Mouse (Mus musculus): ENCODE results near the gene Slc26a11. TPM values are rescaled to one million over a fixed set of nuclear protein-coding genes. Genes with fewer than 3 reads are reported as not detected.
A peak's percentile ranks its signal among the peaks of the same experiment; 100 is the strongest.

The Slc26a11 gene
- polyA plus RNA-seq, 1 experiment from 2014 or later, result 10.2 TPM

DNA sequence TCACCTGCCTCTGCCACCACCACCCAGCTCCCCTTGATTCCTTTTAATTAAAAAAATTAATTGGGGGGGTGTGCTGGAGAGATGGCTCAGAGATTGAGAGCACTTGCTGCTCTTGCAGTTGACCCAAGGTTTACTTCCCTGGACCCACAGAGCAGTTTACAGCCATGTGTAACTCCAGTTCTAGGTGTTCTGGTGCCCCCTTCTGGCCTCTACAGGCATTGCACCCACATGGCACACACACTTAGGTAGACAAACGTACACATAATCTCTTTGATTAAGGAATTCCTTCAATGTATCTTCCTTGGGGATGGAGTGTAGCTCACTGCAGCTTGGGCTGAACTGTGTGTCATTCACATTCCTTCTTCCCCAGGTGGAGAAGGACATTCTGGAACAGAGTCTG, 30.3 kb upstream of the Slc26a11 start:
- WGBS, result 82% methylated on average over 1 of the region's 1 CpGs
- Histone ChIP-seq H3K4me3 (ENCODE audit: low read length) (no peak overlapping the region), H3K9me3 (replicated peaks; ENCODE audit: control insufficient read depth, low read length) (no peaks in the 10 kb centered on the region), H3K4me1 (ENCODE audit: control insufficient read depth, insufficient read depth, low read length) (no peaks in the 10 kb centered on the region), H3K9ac (ENCODE audit: low read length) (no peak overlapping the region), H3K4me2 (ENCODE audit: low read depth, low read length) (no peak overlapping the region), H3K36me3 (ENCODE audit: control insufficient read depth, insufficient read depth) (no peaks in the 10 kb centered on the region), H3K27me3 (ENCODE audit: control insufficient read depth, insufficient read depth, low read length) (0 out of 2 replicates have a peak, but pooled peaks cover 3% of the 10 kb centered on the region), H3K27ac (ENCODE audit: low read length) (no peak overlapping the region)
- no peak for ATAC-seq (replicated peaks; ENCODE audit: extremely low read depth, insufficient read depth, low FRiP score)

DNA sequence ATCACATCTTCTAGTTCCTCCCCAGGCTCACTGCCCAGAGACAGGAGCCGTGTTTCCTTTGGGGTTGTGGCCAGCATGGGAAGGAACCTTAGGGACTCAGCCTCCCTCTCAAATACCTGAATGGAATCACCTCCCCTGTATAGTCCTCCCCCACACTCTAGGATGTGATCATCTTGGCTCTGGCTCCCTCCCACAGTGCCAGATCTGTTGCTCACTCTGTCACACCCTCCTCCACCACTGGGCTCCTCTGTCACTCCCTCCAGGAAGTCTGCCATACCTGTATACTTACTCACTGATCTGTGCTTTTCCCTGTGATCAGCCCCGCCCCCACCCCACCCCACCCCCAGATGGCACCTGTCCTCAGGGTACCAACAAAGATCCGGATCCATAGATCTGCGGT, 24.8 kb upstream of the Slc26a11 start:
- Histone ChIP-seq H3K4me2 (ENCODE audit: low read depth, low read length) (no peak overlapping the region), H3K9ac (ENCODE audit: low read length) (no peak overlapping the region), H3K36me3 (ENCODE audit: control insufficient read depth, insufficient read depth) (no peaks in the 10 kb centered on the region), H3K9me3 (replicated peaks; ENCODE audit: control insufficient read depth, low read length) (no peaks in the 10 kb centered on the region), H3K27ac (ENCODE audit: low read length) (no peak overlapping the region), H3K4me3 (ENCODE audit: low read length) (no peak overlapping the region), H3K27me3 (ENCODE audit: control insufficient read depth, insufficient read depth, low read length) (no peaks in the 10 kb centered on the region), H3K4me1 (ENCODE audit: control insufficient read depth, insufficient read depth, low read length) (no peaks in the 10 kb centered on the region)
- 54% methylated on average over 4 of the region's 4 CpGs for WGBS
- no peak for ATAC-seq (replicated peaks; ENCODE audit: extremely low read depth, insufficient read depth, low FRiP score)

DNA sequence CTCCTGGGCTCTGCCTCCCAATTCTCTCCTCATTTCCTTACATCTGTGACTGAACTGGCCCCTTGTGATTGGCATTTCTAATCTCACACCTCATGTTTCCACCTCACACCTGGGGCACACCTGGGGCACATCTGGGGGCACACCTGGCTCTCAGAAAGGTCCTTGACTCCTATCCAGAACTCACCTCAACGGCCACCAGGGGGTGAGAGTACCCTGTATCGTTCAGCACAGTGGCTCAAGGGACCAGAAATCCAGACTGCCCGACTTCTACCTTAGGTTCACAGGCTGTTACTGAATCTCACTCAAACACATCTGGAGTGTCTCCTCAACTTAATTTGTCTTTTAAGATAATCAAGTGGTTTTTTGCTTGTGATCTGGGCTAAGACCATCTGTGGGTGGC, 23.4 kb upstream of the Slc26a11 start:
- WGBS, result 29% methylated on average over 3 of the region's 3 CpGs
- no peaks in the 10 kb centered on the region for H3K9me3 ChIP-seq (replicated peaks; ENCODE audit: control insufficient read depth, low read length)
- no peaks in the 10 kb centered on the region for H3K27me3 ChIP-seq (ENCODE audit: control insufficient read depth, insufficient read depth, low read length)
- no peak overlapping the region for H3K4me3 ChIP-seq (ENCODE audit: low read length)
- no peaks in the 10 kb centered on the region for H3K36me3 ChIP-seq (ENCODE audit: control insufficient read depth, insufficient read depth)
- no peak overlapping the region for H3K9ac ChIP-seq (ENCODE audit: low read length)
- no peak for ATAC-seq (replicated peaks; ENCODE audit: extremely low read depth, insufficient read depth, low FRiP score)
- no peak overlapping the region for H3K27ac ChIP-seq (ENCODE audit: low read length)
- H3K4me2 ChIP-seq (ENCODE audit: low read depth, low read length), result no peak overlapping the region
- no peaks in the 10 kb centered on the region for H3K4me1 ChIP-seq (ENCODE audit: control insufficient read depth, insufficient read depth, low read length)

DNA sequence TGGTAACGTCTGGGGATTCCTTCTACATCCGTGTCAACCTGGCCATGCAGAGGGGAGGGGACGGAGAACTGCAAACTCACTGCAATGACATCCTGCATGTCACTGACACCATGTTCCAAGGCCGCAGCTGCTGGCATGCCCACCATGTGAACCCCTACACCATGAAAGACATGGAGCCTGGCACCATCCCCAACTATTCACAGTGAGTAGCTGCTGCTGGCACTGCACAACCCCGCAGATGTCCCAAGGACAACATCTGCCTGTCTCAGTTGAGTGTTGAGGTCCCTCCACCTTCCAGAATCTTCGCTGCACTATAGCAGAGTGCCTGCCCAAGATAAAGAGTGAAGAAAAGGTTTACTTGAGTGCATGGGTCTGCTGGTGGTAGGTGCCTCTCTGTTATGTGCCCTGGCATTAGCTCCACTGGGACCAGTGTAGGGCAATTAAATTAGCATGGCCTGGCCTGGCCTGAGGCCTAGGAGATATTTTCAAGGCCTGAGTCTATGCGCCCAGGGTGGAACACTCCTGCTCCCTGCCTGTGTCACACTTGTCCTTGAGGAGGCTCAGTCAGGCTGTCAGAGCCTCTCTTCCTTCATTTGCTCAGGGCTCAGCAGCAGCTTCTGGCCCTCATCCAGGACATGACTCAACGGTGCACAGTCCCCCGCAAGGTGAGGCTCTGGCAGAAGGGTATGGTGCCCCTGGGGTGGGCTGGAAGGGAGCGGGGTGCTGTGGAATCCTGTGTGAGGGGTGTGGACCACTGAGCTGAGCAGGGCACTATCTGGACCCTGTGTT, 16.9 kb upstream of the Slc26a11 start:
- no peak overlapping the region for H3K9ac ChIP-seq (ENCODE audit: low read length)
- H3K36me3 ChIP-seq (ENCODE audit: control insufficient read depth, insufficient read depth), result no peaks in the 10 kb centered on the region
- peaks cover 2% of the 10 kb centered on the region; the same call in 1 of the 2 replicates for H3K4me1 ChIP-seq (ENCODE audit: control insufficient read depth, insufficient read depth, low read length)
- no peaks in the 10 kb centered on the region for H3K27me3 ChIP-seq (ENCODE audit: control insufficient read depth, insufficient read depth, low read length)
- 64% methylated on average over 10 of the region's 10 CpGs for WGBS
- H3K4me2 ChIP-seq (ENCODE audit: low read depth, low read length), result no peak overlapping the region
- no peaks in the 10 kb centered on the region for H3K9me3 ChIP-seq (replicated peaks; ENCODE audit: control insufficient read depth, low read length)
- H3K27ac ChIP-seq (ENCODE audit: low read length), result no peak overlapping the region
- H3K4me3 ChIP-seq (ENCODE audit: low read length), result no peak overlapping the region
- ATAC-seq (replicated peaks; ENCODE audit: extremely low read depth, insufficient read depth, low FRiP score), result peak; percentile 47; the same call in 1 of the 2 replicates

DNA sequence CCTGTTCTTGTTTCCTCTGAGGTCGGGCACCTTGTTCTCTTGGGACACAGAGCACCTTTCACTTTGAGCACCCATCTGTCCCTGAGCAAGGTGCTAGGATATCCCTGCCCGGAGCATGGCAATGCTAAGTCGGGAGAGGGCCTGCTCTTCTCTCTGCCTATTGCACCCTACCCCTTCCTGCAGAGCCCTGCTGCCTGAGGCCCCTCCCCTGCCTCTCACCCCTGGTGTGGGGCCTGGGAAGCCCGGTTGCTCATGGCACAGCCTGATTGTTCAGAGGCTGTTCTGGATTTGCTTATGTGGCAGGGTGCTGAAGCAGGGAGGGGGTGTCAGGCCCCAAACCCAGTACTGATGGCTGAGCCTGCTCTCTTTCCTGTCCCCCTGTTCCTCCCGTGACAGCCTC, 16.2 kb upstream of the Slc26a11 start:
- no peaks in the 10 kb centered on the region for H3K36me3 ChIP-seq (ENCODE audit: control insufficient read depth, insufficient read depth)
- H3K4me3 ChIP-seq (ENCODE audit: low read length), result no peak overlapping the region
- peaks cover 2% of the 10 kb centered on the region; the same call in 1 of the 2 replicates for H3K4me1 ChIP-seq (ENCODE audit: control insufficient read depth, insufficient read depth, low read length)
- H3K9me3 ChIP-seq (replicated peaks; ENCODE audit: control insufficient read depth, low read length), result no peaks in the 10 kb centered on the region
- H3K4me2 ChIP-seq (ENCODE audit: low read depth, low read length), result no peak overlapping the region
- H3K27ac ChIP-seq (ENCODE audit: low read length), result no peak overlapping the region
- WGBS, result 47% methylated on average over 5 of the region's 5 CpGs
- H3K27me3 ChIP-seq (ENCODE audit: control insufficient read depth, insufficient read depth, low read length), result no peaks in the 10 kb centered on the region
- no peak overlapping the region for H3K9ac ChIP-seq (ENCODE audit: low read length)
- ATAC-seq (replicated peaks; ENCODE audit: extremely low read depth, insufficient read depth, low FRiP score), result no peak

DNA sequence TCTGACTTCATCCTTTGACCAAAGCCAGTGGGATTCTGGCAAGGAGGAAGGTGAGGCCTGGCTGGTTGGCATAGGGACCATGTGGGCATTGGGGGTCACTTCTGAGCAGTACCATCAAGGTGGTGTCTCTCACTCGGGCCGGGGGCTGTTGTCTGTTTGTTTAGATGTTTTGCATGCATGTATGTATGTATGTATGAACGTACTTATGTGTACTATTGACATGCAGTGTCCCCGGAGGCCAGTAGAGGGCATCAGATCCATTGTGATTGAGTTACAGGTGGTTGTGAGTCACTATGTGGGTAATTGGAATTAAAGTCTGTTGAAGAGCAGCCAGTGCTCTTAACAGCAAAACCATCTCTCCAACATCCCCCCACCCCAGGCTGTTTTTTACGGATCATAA, 15.7 kb upstream of the Slc26a11 start:
- no peaks in the 10 kb centered on the region for H3K27me3 ChIP-seq (ENCODE audit: control insufficient read depth, insufficient read depth, low read length)
- H3K4me3 ChIP-seq (ENCODE audit: low read length), result no peak overlapping the region
- WGBS, result 5% methylated on average over 5 of the region's 5 CpGs
- H3K4me1 ChIP-seq (ENCODE audit: control insufficient read depth, insufficient read depth, low read length), result peaks cover 2% of the 10 kb centered on the region; the same call in 1 of the 2 replicates
- H3K9me3 ChIP-seq (replicated peaks; ENCODE audit: control insufficient read depth, low read length), result no peaks in the 10 kb centered on the region
- ATAC-seq (replicated peaks; ENCODE audit: extremely low read depth, insufficient read depth, low FRiP score), result no peak
- H3K36me3 ChIP-seq (ENCODE audit: control insufficient read depth, insufficient read depth), result no peaks in the 10 kb centered on the region
- no peak overlapping the region for H3K27ac ChIP-seq (ENCODE audit: low read length)
- H3K9ac ChIP-seq (ENCODE audit: low read length), result no peak overlapping the region
- H3K4me2 ChIP-seq (ENCODE audit: low read depth, low read length), result no peak overlapping the region

DNA sequence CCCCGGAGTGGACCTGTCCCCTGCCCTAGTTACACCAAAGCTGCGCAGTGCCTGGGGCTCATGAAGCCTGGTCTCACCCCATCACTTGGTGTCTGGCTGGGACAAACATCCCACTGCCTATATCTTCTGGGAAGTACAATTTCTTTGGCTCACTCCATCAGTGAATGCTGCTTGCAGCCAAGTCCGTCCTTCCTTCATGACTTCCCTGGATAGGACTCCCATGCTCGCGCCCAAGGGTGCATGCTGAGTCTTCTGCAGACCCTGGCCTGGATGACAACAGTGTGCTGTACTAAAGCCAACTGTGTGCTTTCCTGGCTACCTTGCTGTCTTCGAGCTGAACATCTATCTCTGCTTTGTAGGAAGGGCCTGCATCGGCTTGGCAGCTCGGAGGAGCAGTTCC, 11.2 kb upstream of the Slc26a11 start:
- Histone ChIP-seq H3K9ac (ENCODE audit: low read length) (no peak overlapping the region), H3K27ac (ENCODE audit: low read length) (no peak overlapping the region), H3K4me2 (ENCODE audit: low read depth, low read length) (no peak overlapping the region), H3K9me3 (replicated peaks; ENCODE audit: control insufficient read depth, low read length) (no peaks in the 10 kb centered on the region), H3K4me1 (ENCODE audit: control insufficient read depth, insufficient read depth, low read length) (peaks cover 2% of the 10 kb centered on the region; the same call in 1 of the 2 replicates), H3K36me3 (ENCODE audit: control insufficient read depth, insufficient read depth) (no peaks in the 10 kb centered on the region), H3K4me3 (ENCODE audit: low read length) (no peak overlapping the region), H3K27me3 (ENCODE audit: control insufficient read depth, insufficient read depth, low read length) (no peaks in the 10 kb centered on the region)
- ATAC-seq (replicated peaks; ENCODE audit: extremely low read depth, insufficient read depth, low FRiP score), result no peak
- 80% methylated on average over 8 of the region's 8 CpGs for whole genome bisulfite sequencing

DNA sequence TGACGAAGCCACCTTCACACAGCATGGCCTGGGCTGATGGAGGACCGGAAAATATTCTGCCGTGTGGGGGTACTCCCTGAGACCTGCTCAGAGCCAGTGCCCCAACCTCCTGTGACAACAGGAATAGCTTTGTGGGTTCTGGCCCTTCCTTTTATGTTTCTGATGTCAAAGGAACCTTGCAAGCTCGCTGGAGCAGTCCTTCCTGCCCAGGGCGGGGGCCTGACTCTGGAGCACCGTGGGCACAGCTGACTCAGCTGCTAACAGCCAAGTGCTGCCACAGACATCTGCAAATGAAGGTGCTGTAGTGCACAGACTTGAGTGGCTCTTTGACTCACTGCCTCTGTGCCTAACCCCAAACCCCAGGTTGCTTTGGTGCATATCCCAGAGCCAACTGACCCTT, 10.5 kb upstream of the Slc26a11 start:
- Histone ChIP-seq H3K9ac (ENCODE audit: low read length) (no peak overlapping the region), H3K4me1 (ENCODE audit: control insufficient read depth, insufficient read depth, low read length) (peaks cover 2% of the 10 kb centered on the region; the same call in 1 of the 2 replicates), H3K27ac (ENCODE audit: low read length) (no peak overlapping the region), H3K4me2 (ENCODE audit: low read depth, low read length) (no peak overlapping the region), H3K4me3 (ENCODE audit: low read length) (no peak overlapping the region), H3K36me3 (ENCODE audit: control insufficient read depth, insufficient read depth) (no peaks in the 10 kb centered on the region), H3K9me3 (replicated peaks; ENCODE audit: control insufficient read depth, low read length) (no peaks in the 10 kb centered on the region), H3K27me3 (ENCODE audit: control insufficient read depth, insufficient read depth, low read length) (no peaks in the 10 kb centered on the region)
- 61% methylated on average over 6 of the region's 6 CpGs for WGBS
- ATAC-seq (replicated peaks; ENCODE audit: extremely low read depth, insufficient read depth, low FRiP score), result no peak

DNA sequence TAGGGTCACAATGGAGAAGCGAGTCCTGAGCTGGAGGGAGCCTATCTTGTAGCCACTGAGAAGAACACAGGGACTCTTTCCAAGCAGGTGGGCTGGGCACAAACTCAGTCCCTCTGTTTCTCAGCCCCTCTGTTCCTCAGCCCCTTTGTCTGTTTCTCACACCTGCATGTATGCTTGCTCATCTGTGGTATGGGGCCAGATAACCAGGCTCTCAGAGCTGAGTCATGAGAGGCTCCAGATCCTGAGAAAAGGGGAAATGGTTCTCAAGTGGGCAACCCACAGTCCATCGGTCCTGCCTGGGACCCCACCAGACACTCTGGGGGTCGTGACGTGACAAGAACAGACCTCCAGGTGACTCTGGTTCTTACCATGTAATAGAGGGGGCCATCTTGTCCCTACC, 8.2 kb upstream of the Slc26a11 start:
- Histone ChIP-seq H3K9ac (ENCODE audit: low read length) (no peak overlapping the region), H3K4me2 (ENCODE audit: low read depth, low read length) (no peak overlapping the region), H3K9me3 (replicated peaks; ENCODE audit: control insufficient read depth, low read length) (no peaks in the 10 kb centered on the region), H3K4me1 (ENCODE audit: control insufficient read depth, insufficient read depth, low read length) (peaks cover 2% of the 10 kb centered on the region; the same call in 1 of the 2 replicates), H3K27ac (ENCODE audit: low read length) (no peak overlapping the region), H3K27me3 (ENCODE audit: control insufficient read depth, insufficient read depth, low read length) (no peaks in the 10 kb centered on the region), H3K36me3 (ENCODE audit: control insufficient read depth, insufficient read depth) (no peaks in the 10 kb centered on the region), H3K4me3 (ENCODE audit: low read length) (no peak overlapping the region)
- WGBS, result 73% methylated on average over 4 of the region's 4 CpGs
- no peak for ATAC-seq (replicated peaks; ENCODE audit: extremely low read depth, insufficient read depth, low FRiP score)
